ENCODE assay signal across 8 mouse cellular contexts in genomic region chr3:108086470-108086979, GRCm38 (mm10). TPM values are rescaled to one million over a fixed set of nuclear protein-coding genes. Genes with fewer than 3 reads are reported as not detected.
DNase-seq lines count a peak whose midpoint lies in the region; ATAC-seq lines count a peak whose summit lies in the region.

TSS of gene Ampd2 (minus strand) at chr3:108086651.

- peaks cover 77% of the 10 kb centered on the region for H3K4me1 ChIP-seq in embryonic facial prominence, embryonic 15.5 days
- H3K4me1 ChIP-seq in heart, embryonic 12.5 days (replicated peaks), result peaks cover 58% of the 10 kb centered on the region
- peaks cover 58% of the 10 kb centered on the region for H3K4me1 ChIP-seq in kidney, embryonic 15.5 days
- H3K4me1 ChIP-seq in liver, embryonic 12.5 days, result peaks cover 77% of the 10 kb centered on the region

- H3K27me3 ChIP-seq in embryonic facial prominence, embryonic 15.5 days, result no peaks in the 10 kb centered on the region
- H3K27me3 ChIP-seq in heart, embryonic 12.5 days (replicated peaks), result no peaks in the 10 kb centered on the region
- no peaks in the 10 kb centered on the region for H3K27me3 ChIP-seq in kidney, embryonic 15.5 days
- H3K27me3 ChIP-seq in liver, embryonic 12.5 days (replicated peaks), result no peaks in the 10 kb centered on the region

- no peaks in the 10 kb centered on the region for H3K36me3 ChIP-seq in embryonic facial prominence, embryonic 15.5 days
- H3K36me3 ChIP-seq in heart, embryonic 12.5 days, result no peaks in the 10 kb centered on the region
- peaks cover 3% of the 10 kb centered on the region; the same call in 1 of the 2 replicates for H3K36me3 ChIP-seq in kidney, embryonic 15.5 days
- peaks cover 30% of the 10 kb centered on the region for H3K36me3 ChIP-seq in liver, embryonic 12.5 days

- H3K9ac ChIP-seq in embryonic facial prominence, embryonic 15.5 days, result peak within 1 kb of the TSS; percentile 67
- H3K9ac ChIP-seq in heart, embryonic 12.5 days, result peak within 1 kb of the TSS; percentile 83
- H3K9ac ChIP-seq in kidney, embryonic 15.5 days, result peak within 1 kb of the TSS; percentile 55
- peak within 1 kb of the TSS; percentile 92 for H3K9ac ChIP-seq in liver, embryonic 12.5 days

- peak within 1 kb of the TSS; percentile 67 for H3K4me3 ChIP-seq in embryonic facial prominence, embryonic 15.5 days (replicated peaks)
- H3K4me3 ChIP-seq in heart, embryonic 12.5 days, result peak within 1 kb of the TSS; percentile 77
- peak within 1 kb of the TSS; percentile 60 for H3K4me3 ChIP-seq in kidney, embryonic 15.5 days (replicated peaks)
- H3K4me3 ChIP-seq in liver, embryonic 12.5 days, result peak within 1 kb of the TSS; percentile 84

- peak; percentile 67 for DNase-seq in CD4-positive, CD25-positive, alpha-beta regulatory T cell, adult 2 months (ENCODE audit: low read depth, low spot score)
- peak; percentile 95 for DNase-seq in adrenal gland, postnatal 25 days
- peak; percentile 48 for DNase-seq in naive thymus-derived CD4-positive, alpha-beta T cell, adult 2 months (ENCODE audit: low read depth)
- DNase-seq in thymus, adult 18-20 months, result peak; percentile 58 to 60

- peak within 1 kb of the TSS; percentile 89 for H3K27ac ChIP-seq in embryonic facial prominence, embryonic 15.5 days (replicated peaks)
- H3K27ac ChIP-seq in heart, embryonic 12.5 days (ENCODE audit: poor library complexity, severe bottlenecking), result peak within 1 kb of the TSS; percentile 90
- H3K27ac ChIP-seq in kidney, embryonic 15.5 days, result peak within 1 kb of the TSS; percentile 97
- H3K27ac ChIP-seq in liver, embryonic 12.5 days, result peak within 1 kb of the TSS; percentile 95

- peak within 1 kb of the TSS; percentile 100 for H3K4me2 ChIP-seq in embryonic facial prominence, embryonic 15.5 days (replicated peaks)
- H3K4me2 ChIP-seq in heart, embryonic 12.5 days, result peak within 1 kb of the TSS; percentile 98
- peak within 1 kb of the TSS; percentile 86 for H3K4me2 ChIP-seq in kidney, embryonic 15.5 days
- peak within 1 kb of the TSS; percentile 98 for H3K4me2 ChIP-seq in liver, embryonic 12.5 days

- ATAC-seq in embryonic facial prominence, embryonic 15.5 days (ENCODE audit: insufficient number of reproducible peaks, low FRiP score, low TSS enrichment, low read depth), result no peak
- peak; percentile 77 for ATAC-seq in heart, embryonic 12.5 days (ENCODE audit: insufficient number of reproducible peaks, low FRiP score)
- ATAC-seq in kidney, embryonic 15.5 days (replicated peaks; ENCODE audit: low FRiP score), result peak; percentile 50
- ATAC-seq in liver, embryonic 12.5 days, result peak; percentile 57

- H3K9me3 ChIP-seq in embryonic facial prominence, embryonic 15.5 days (replicated peaks), result no peaks in the 10 kb centered on the region
- H3K9me3 ChIP-seq in heart, embryonic 12.5 days (replicated peaks), result no peaks in the 10 kb centered on the region
- H3K9me3 ChIP-seq in kidney, embryonic 15.5 days (replicated peaks), result no peaks in the 10 kb centered on the region
- H3K9me3 ChIP-seq in liver, embryonic 12.5 days (replicated peaks), result no peaks in the 10 kb centered on the region

- WGBS in embryonic facial prominence, embryonic 15.5 days, result under 1% methylated on average over 29 of the region's 29 CpGs
- under 1% methylated on average over 29 of the region's 29 CpGs for WGBS in heart, embryonic 12.5 days
- under 1% methylated on average over 29 of the region's 29 CpGs for WGBS in kidney, embryonic 15.5 days
- WGBS in liver, embryonic 12.5 days (ENCODE audit: insufficient replicate concordance), result under 1% methylated on average over 29 of the region's 29 CpGs

RNA-seq across cellular contexts. Expression of gene Ampd2, which starts in this region (rescaled TPM):
- 178 and 283 TPM in 2 replicates for total RNA-seq in adrenal gland, postnatal 25 days (2021)
- polyA plus RNA-seq in embryonic facial prominence, embryonic 15.5 days (2015; fragmentation: Nextera tagmentation; extraction: Ambion mirVana), result 44.3 and 44.9 TPM in 2 replicates
- 40.0 and 41.6 TPM in 2 replicates for polyA plus RNA-seq in heart, embryonic 12.5 days (2016; fragmentation: Nextera tagmentation; extraction: Ambion mirVana)
- polyA plus RNA-seq in kidney, embryonic 15.5 days (2015; fragmentation: Nextera tagmentation; extraction: Ambion mirVana), result 59.3 and 66.2 TPM in 2 replicates
- polyA plus RNA-seq in liver, embryonic 12.5 days (2016; fragmentation: Nextera tagmentation; extraction: Ambion mirVana), result 77.4 and 80.6 TPM in 2 replicates
